Mouse (Mus musculus) splenic B cell, adult 2 months (primary cell): ENCODE data around the gene Ski.
"Not testable (repeated sequence)": the region's sequence is repeated elsewhere in the genome, so short reads cannot be mapped to it uniquely, and the experiment has no call there.

Experiments used
- DNase-seq: peaks from one replicate; pipeline ENCODE4 v3.0.0-alpha.2; 2011; ENCODE audit warnings: low read depth, low spot score
- H3K27me3 ChIP-seq: 2 replicates; pipeline ENCODE4 v1.6.1; 2012; ENCODE audit warnings: mild to moderate bottlenecking, low read length, moderate library complexity, mixed read lengths; ENCODE audit not compliant: control insufficient read depth, poor library complexity, insufficient read depth, severe bottlenecking
- H3K36me3 ChIP-seq: 2 replicates; pipeline ENCODE4 v1.6.1; 2012; ENCODE audit warnings: mild to moderate bottlenecking, low read length, moderate library complexity, mixed read lengths; ENCODE audit not compliant: control insufficient read depth, poor library complexity, insufficient read depth, severe bottlenecking

The Ski gene

GRCm38 (mm10) chr4:155222552-155222840 lies at the start of gene Ski:
TSS of gene Ski (minus strand) at chr4:155222592.
- no peak for DNase-seq
- no peaks in the 10 kb centered on the region for H3K27me3 ChIP-seq

GRCm38 (mm10) chr4:155268382-155268781 lies 46.0 kb upstream of the Ski start:
- peak; percentile 45 for DNase-seq
- no peaks in the 10 kb centered on the region for H3K36me3 ChIP-seq
- H3K27me3 ChIP-seq = no peaks in the 10 kb centered on the region

More at GRCm38 (mm10) chr4:155222552-155222840, at the start of gene Ski:
- no peaks in the 10 kb centered on the region; the same call in 1 of the 2 replicates for H3K36me3 ChIP-seq

- Histone ChIP-seq H3K27me3 (no peaks in the 10 kb centered on the region), H3K36me3 (no peaks in the 10 kb centered on the region)
- no peak for DNase-seq
These were observed 45.3 kb upstream of the Ski start for GRCm38 (mm10) chr4:155267639-155268175.

- no peaks in the 10 kb centered on the region for H3K36me3 ChIP-seq
- no peak for DNase-seq
- no peaks in the 10 kb centered on the region for H3K27me3 ChIP-seq
These were observed 44.7 kb upstream of the Ski start for GRCm38 (mm10) chr4:155267047-155267543.

GRCm38 (mm10) chr4:155264521-155265321 lies 42.3 kb upstream of the Ski start:
- H3K36me3 ChIP-seq = no peaks in the 10 kb centered on the region
- DNase-seq = no peak
- H3K27me3 ChIP-seq = no peaks in the 10 kb centered on the region

GRCm38 (mm10) chr4:155252253-155252652 lies 29.9 kb upstream of the Ski start:
- Histone ChIP-seq H3K36me3 (0 out of 2 replicates have a peak, but pooled peaks cover 3% of the 10 kb centered on the region), H3K27me3 (no peaks in the 10 kb centered on the region)
- DNase-seq = no peak

- H3K27me3 ChIP-seq = no peaks in the 10 kb centered on the region
- H3K36me3 ChIP-seq = 0 out of 2 replicates have a peak, but pooled peaks cover under 1% of the 10 kb centered on the region
- no peak for DNase-seq
These were observed 28.8 kb upstream of the Ski start for GRCm38 (mm10) chr4:155251147-155251546.

- no peaks in the 10 kb centered on the region for H3K27me3 ChIP-seq
- H3K36me3 ChIP-seq = no peaks in the 10 kb centered on the region
- no peak for DNase-seq
These were observed 28.1 kb upstream of the Ski start for GRCm38 (mm10) chr4:155250361-155251117.

- peak; percentile 79 for DNase-seq
- no peaks in the 10 kb centered on the region for H3K27me3 ChIP-seq
- H3K36me3 ChIP-seq = no peaks in the 10 kb centered on the region
These were observed 27.4 kb upstream of the Ski start, which contains the start of gene Faap20 for GRCm38 (mm10) chr4:155249648-155250351. TSS of gene Faap20 (plus strand) at chr4:155249802.

- H3K27me3 ChIP-seq = no peaks in the 10 kb centered on the region
- DNase-seq = peak; percentile 98
- H3K36me3 ChIP-seq = no peaks in the 10 kb centered on the region
These were observed 26.9 kb upstream of the Ski start for GRCm38 (mm10) chr4:155249257-155249647.

GRCm38 (mm10) chr4:155248054-155248453 lies 25.7 kb upstream of the Ski start:
- DNase-seq, H3K27me3 ChIP-seq, H3K36me3 ChIP-seq: not testable (repeated sequence)

- DNase-seq = no peak
- no peaks in the 10 kb centered on the region for H3K27me3 ChIP-seq
- H3K36me3 ChIP-seq = no peaks in the 10 kb centered on the region
These were observed 24.3 kb upstream of the Ski start for GRCm38 (mm10) chr4:155246691-155247105.

- no peak for DNase-seq
- Histone ChIP-seq H3K27me3 (no peaks in the 10 kb centered on the region), H3K36me3 (no peaks in the 10 kb centered on the region)
These were observed 23.5 kb upstream of the Ski start for GRCm38 (mm10) chr4:155245770-155246492.

GRCm38 (mm10) chr4:155243233-155243632 lies 20.8 kb upstream of the Ski start:
- Histone ChIP-seq H3K27me3 (no peaks in the 10 kb centered on the region), H3K36me3 (no peaks in the 10 kb centered on the region)
- DNase-seq = no peak
